Mouse (Mus musculus) T-helper 2 cell (primary cell): ENCODE results near the gene Gm6309.
"Not testable (repeated sequence)": the region's sequence is repeated elsewhere in the genome, so short reads cannot be mapped to it uniquely, and the experiment has no call there.

ENCODE experiments used
- in situ Hi-C: fragments of 300-600 bp; cut with MboI, MseI; formaldehyde crosslinking; loops from one replicate; pipeline ENCODE4 v1.15.1; 2025; ENCODE audit warnings: high pct_unique_total_duplicates

The Gm6309 gene

GRCm38 (mm10) chr5:146170621-146171020, at the start of gene Gm6309:
TSS of gene Gm6309 (minus strand) at chr5:146170721.
- in situ Hi-C loops = not testable (repeated sequence)

GRCm38 (mm10) chr5:146205537-146205936, 35.0 kb upstream of the Gm6309 start:
- in situ Hi-C loops = loop anchor here (5.0 to 25.0 kb wide), 3 partner anchors 87 to 1443 kb away; partner anchors contain the start of genes Tmem130, Trrap and Zscan25

- in situ Hi-C loops = loop anchor here (25.0 kb wide), 2 partner anchors 917 to 1442 kb away; partner anchors contain the start of genes Tmem130, Trrap and Zscan25
Measured at GRCm38 (mm10) chr5:146203921-146204320, 33.4 kb upstream of the Gm6309 start.

GRCm38 (mm10) chr5:146200580-146200979, 30.1 kb upstream of the Gm6309 start:
- in situ Hi-C loops = loop anchor here (25.0 kb wide), 2 partner anchors 913 to 1438 kb away; partner anchors contain the start of genes Tmem130, Trrap and Zscan25

GRCm38 (mm10) chr5:146199540-146199939, 29.0 kb upstream of the Gm6309 start:
- in situ Hi-C loops = no loop called here

GRCm38 (mm10) chr5:146199073-146199472, 28.6 kb upstream of the Gm6309 start:
- in situ Hi-C loops = no loop called here

- in situ Hi-C loops = no loop called here
Measured at GRCm38 (mm10) chr5:146193360-146193759, 22.8 kb upstream of the Gm6309 start.

GRCm38 (mm10) chr5:146190501-146191269, 20.2 kb upstream of the Gm6309 start:
- in situ Hi-C loops = no loop called here

- in situ Hi-C loops = no loop called here
Measured at GRCm38 (mm10) chr5:146190093-146190492, 19.6 kb upstream of the Gm6309 start.

GRCm38 (mm10) chr5:146188712-146189111, 18.2 kb upstream of the Gm6309 start:
- in situ Hi-C loops = loop anchor here (10.0 kb wide), 1 partner anchor 296 kb away; the partner anchor contains the start of gene Gm6408

GRCm38 (mm10) chr5:146188144-146188543, 17.6 kb upstream of the Gm6309 start:
- in situ Hi-C loops = loop anchor here (10.0 kb wide), 1 partner anchor 297 kb away; the partner anchor contains the start of gene Gm6408

- in situ Hi-C loops = loop anchor here (10.0 kb wide), 1 partner anchor 297 kb away; the partner anchor contains the start of gene Gm6408
Measured at GRCm38 (mm10) chr5:146187441-146187840, 16.9 kb upstream of the Gm6309 start.

GRCm38 (mm10) chr5:146185204-146185603, 14.7 kb upstream of the Gm6309 start, which contains the start of gene 1700001J03Rik:
TSS of gene 1700001J03Rik (minus strand) at chr5:146185304.
- in situ Hi-C loops = loop anchor here (10.0 kb wide), 1 partner anchor 300 kb away; the partner anchor contains the start of gene Gm6408

GRCm38 (mm10) chr5:146172744-146173143, 2.2 kb upstream of the Gm6309 start:
- in situ Hi-C loops = not testable (repeated sequence)

- in situ Hi-C loops = not testable (repeated sequence)
Measured at GRCm38 (mm10) chr5:146160439-146160838, 10.1 kb downstream of the Gm6309 start, which contains the start of gene Gm5565. TSS of gene Gm5565 (minus strand) at chr5:146160539.

GRCm38 (mm10) chr5:146158326-146158725, 12.2 kb downstream of the Gm6309 start:
- in situ Hi-C loops = loop anchor here (5.0 kb wide), 1 partner anchor 324 kb away; the partner anchor contains the start of gene Gm6408

- in situ Hi-C loops = no loop called here
Measured at GRCm38 (mm10) chr5:146150454-146150853, 20.1 kb downstream of the Gm6309 start.

GRCm38 (mm10) chr5:146147903-146148302, 22.6 kb downstream of the Gm6309 start:
- in situ Hi-C loops = no loop called here
